Mouse (Mus musculus): ENCODE measurements at regions not wholly inside any gene's neighbourhood (a gene's known extent, or its start where the extent isn't known, plus 50 kb on each side); places are given as distances from the start of the nearest gene placed in this dataset.

- ATAC-seq (ENCODE audit: insufficient read depth) (no peak), DNase-seq (ENCODE audit: low read depth in 3 of 3, low spot score in 3 of 3) (no peak)
- 64% methylated on average over 8 of the region's 8 CpGs for WGBS (ENCODE audit: insufficient replicate concordance)
- Histone ChIP-seq H3K27ac (no peak overlapping the region), H3K4me1 (replicated peaks; ENCODE audit: control insufficient read depth in 2 of 2, insufficient read depth in 2 of 2, low read length in 1 of 2) (no peaks in the 10 kb centered on the region), H3K9me3 (ENCODE audit: control insufficient read depth, low read length) (no peaks in the 10 kb centered on the region), H3K36me3 (replicated peaks; ENCODE audit: control insufficient read depth, insufficient read depth, low read depth) (no peaks in the 10 kb centered on the region), H3K27me3 (ENCODE audit: control insufficient read depth, insufficient read depth, low read length) (no peaks in the 10 kb centered on the region), H3K4me2 (ENCODE audit: low read depth) (no peak overlapping the region), H3K9ac (replicated peaks) (no peak overlapping the region), H3K4me3 (ENCODE audit: insufficient read depth in 1 of 2, low read depth in 2 of 2, low read length in 2 of 2) (no peak overlapping the region)
- TF ChIP-seq EP300 (IDR thresholded peaks at IDR 0.05; ENCODE audit: low read depth) (no peak), CTCF (IDR thresholded peaks at IDR 0.05; ENCODE audit: low read depth) (no peak)
Observed at GRCm38 (mm10) chr6:22442591-22442990, 86.5 kb upstream of the Fam3c start.

GRCm38 (mm10) chr6:22439871-22440270 is 83.8 kb upstream of the Fam3c start:
- Histone ChIP-seq H3K4me1 (replicated peaks; ENCODE audit: control insufficient read depth in 2 of 2, insufficient read depth in 2 of 2, low read length in 1 of 2) (no peaks in the 10 kb centered on the region), H3K27ac (no peak overlapping the region), H3K9ac (replicated peaks) (no peak overlapping the region), H3K4me3 (ENCODE audit: insufficient read depth in 1 of 2, low read depth in 2 of 2, low read length in 2 of 2) (no peak overlapping the region), H3K4me2 (ENCODE audit: low read depth) (no peak overlapping the region), H3K9me3 (ENCODE audit: control insufficient read depth, low read length) (no peaks in the 10 kb centered on the region), H3K36me3 (replicated peaks; ENCODE audit: control insufficient read depth, insufficient read depth, low read depth) (no peaks in the 10 kb centered on the region), H3K27me3 (ENCODE audit: control insufficient read depth, insufficient read depth, low read length) (no peaks in the 10 kb centered on the region)
- TF ChIP-seq EP300 (IDR thresholded peaks at IDR 0.05; ENCODE audit: low read depth) (no peak), CTCF (IDR thresholded peaks at IDR 0.05; ENCODE audit: low read depth) (no peak)
- ATAC-seq (ENCODE audit: insufficient read depth) (no peak), DNase-seq (ENCODE audit: low read depth in 3 of 3, low spot score in 3 of 3) (no peak)
- WGBS (ENCODE audit: insufficient replicate concordance), result 85% methylated on average over 9 of the region's 9 CpGs

DNA sequence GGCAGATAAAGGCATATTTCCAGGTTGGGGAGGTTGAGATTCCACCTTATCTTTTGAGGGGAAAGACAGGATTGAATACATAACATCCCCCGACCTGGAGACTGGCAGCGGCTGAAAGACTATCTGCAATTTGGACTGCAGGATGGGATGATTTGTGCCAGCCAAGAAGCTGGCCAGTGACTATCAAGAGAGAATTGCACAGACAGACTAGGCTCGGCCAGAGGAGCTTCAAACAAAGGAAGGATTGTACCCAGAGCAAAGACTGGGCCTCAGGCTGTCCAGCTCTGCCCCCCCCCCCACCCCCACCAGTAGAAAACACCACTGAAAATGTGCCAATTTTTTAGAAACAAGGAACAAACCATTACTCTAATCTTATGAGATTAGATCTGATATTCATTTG is 73.0 kb upstream of the Fam3c start:
- no peak overlapping the region for H3K27ac ChIP-seq
- H3K4me1 ChIP-seq (replicated peaks; ENCODE audit: control insufficient read depth in 2 of 2, insufficient read depth in 2 of 2, low read length in 1 of 2), result peaks cover 0 to 2% of the 10 kb centered on the region in 2 experiments; a peak in 2 of 4 replicates
- no peak for TF ChIP-seq CTCF (IDR thresholded peaks at IDR 0.05; ENCODE audit: low read depth)
- no peak for TF ChIP-seq EP300 (IDR thresholded peaks at IDR 0.05; ENCODE audit: low read depth)
- WGBS (ENCODE audit: insufficient replicate concordance), result 46% methylated on average over 3 of the region's 3 CpGs
- H3K27me3 ChIP-seq (ENCODE audit: control insufficient read depth, insufficient read depth, low read length), result no peaks in the 10 kb centered on the region
- H3K9ac ChIP-seq (replicated peaks), result no peak overlapping the region
- no peak overlapping the region for H3K4me2 ChIP-seq (ENCODE audit: low read depth)
- H3K4me3 ChIP-seq (ENCODE audit: insufficient read depth in 1 of 2, low read depth in 2 of 2, low read length in 2 of 2), result no peak overlapping the region
- no peaks in the 10 kb centered on the region for H3K36me3 ChIP-seq (replicated peaks; ENCODE audit: control insufficient read depth, insufficient read depth, low read depth)
- DNase-seq (ENCODE audit: low read depth in 3 of 3, low spot score in 3 of 3) (no peak), ATAC-seq (ENCODE audit: insufficient read depth) (no peak)
- H3K9me3 ChIP-seq (ENCODE audit: control insufficient read depth, low read length), result no peaks in the 10 kb centered on the region

DNA sequence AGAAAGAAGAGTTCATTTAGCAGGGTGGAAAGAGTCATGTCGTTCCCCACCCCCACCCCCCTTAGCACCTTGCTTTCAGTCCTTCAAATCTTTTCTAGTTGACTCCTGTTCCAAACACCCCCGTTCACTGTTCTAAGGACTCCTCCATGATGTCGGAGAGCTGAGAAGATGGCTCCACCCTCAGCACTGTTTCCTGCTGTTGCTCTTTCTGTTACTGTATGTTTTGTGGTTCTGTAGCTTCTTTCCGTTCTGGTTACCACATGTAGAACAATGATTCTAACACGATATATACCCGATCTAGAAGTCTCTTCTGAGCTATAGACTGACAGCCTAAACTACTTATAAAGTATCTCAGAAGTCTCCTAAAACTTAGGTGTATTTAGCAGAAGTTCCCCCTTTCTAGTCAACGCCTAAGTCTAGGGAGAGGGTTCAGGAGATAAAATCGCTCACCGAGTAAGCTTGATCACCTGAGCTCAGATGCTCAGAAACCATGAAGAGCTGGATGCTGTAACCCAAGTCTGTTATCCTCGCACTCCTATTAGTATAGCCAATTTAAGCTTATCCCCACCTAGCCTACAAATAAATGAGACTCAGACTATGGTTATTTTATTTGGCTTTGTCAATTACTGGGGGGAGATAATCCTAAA is 68.2 kb upstream of the Fam3c start:
- H3K9me3 ChIP-seq (ENCODE audit: control insufficient read depth, low read length), result no peaks in the 10 kb centered on the region
- H3K27me3 ChIP-seq (ENCODE audit: control insufficient read depth, insufficient read depth, low read length), result no peaks in the 10 kb centered on the region
- no peak overlapping the region for H3K27ac ChIP-seq
- DNase-seq (ENCODE audit: low read depth in 3 of 3, low spot score in 3 of 3) (no peak), ATAC-seq (ENCODE audit: insufficient read depth) (no peak)
- no peak overlapping the region for H3K4me3 ChIP-seq (ENCODE audit: insufficient read depth in 1 of 2, low read depth in 2 of 2, low read length in 2 of 2)
- peaks cover 0 to 7% of the 10 kb centered on the region in 2 experiments; a peak in 2 of 4 replicates for H3K4me1 ChIP-seq (replicated peaks; ENCODE audit: control insufficient read depth in 2 of 2, insufficient read depth in 2 of 2, low read length in 1 of 2)
- no peaks in the 10 kb centered on the region for H3K36me3 ChIP-seq (replicated peaks; ENCODE audit: control insufficient read depth, insufficient read depth, low read depth)
- no peak overlapping the region for H3K9ac ChIP-seq (replicated peaks)
- 28% methylated on average over 10 of the region's 10 CpGs for WGBS (ENCODE audit: insufficient replicate concordance)
- H3K4me2 ChIP-seq (ENCODE audit: low read depth), result 0 out of 2 replicates have a peak overlapping the region, but pooled peaks have one; percentile 11
- TF ChIP-seq CTCF (IDR thresholded peaks at IDR 0.05; ENCODE audit: low read depth), result no peak
- TF ChIP-seq EP300 (IDR thresholded peaks at IDR 0.05; ENCODE audit: low read depth), result no peak

DNA sequence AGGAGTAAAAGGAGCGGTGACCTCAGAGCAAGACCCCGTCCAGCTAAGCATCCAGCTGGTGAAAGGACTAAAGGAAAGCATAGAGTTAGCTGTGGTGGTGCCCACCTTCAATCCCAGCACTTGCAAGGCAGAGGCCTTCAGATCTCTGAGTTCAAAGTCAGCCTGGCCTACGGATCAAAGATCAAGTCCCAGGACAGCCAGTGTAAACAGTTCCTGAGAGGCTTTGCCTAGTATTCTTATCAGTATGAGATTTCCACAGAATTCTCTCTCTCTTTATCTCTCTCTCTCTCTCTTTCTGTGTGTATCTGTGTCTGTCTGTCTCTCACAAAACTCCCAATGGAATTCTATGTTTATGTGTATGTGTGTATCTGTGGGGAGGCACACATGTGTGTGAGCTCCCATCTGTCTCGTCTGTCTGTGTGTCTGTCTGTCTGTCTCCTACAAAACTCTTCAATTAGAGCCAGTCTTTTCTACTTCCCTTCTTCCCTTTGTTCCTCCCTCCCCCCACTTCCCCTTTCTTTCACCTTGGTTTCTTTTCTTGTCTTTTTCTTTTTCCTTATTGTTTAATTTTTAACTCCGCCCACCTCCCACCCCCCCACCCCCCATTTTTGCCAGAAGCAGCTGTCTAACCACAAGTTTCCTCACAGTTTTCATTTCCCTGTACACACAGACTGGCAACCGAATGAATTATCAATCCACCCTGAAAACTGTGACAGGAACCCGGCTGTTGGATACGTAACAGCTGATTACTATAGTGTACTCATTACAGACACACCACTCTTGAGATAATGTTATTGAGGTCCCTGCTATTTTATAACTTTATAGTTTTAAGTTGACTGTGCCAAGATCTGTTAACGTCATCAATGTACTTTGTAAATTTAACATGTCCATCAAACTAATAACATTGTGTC is 67.3 kb upstream of the Fam3c start:
- ATAC-seq (ENCODE audit: insufficient read depth) (no peak), DNase-seq (ENCODE audit: low read depth in 3 of 3, low spot score in 3 of 3) (no peak)
- WGBS (ENCODE audit: insufficient replicate concordance), result 26% methylated on average over 9 of the region's 9 CpGs
- H3K9me3 ChIP-seq (ENCODE audit: control insufficient read depth, low read length), result no peaks in the 10 kb centered on the region
- no peak overlapping the region for H3K4me3 ChIP-seq (ENCODE audit: insufficient read depth in 1 of 2, low read depth in 2 of 2, low read length in 2 of 2)
- no peak for TF ChIP-seq EP300 (IDR thresholded peaks at IDR 0.05; ENCODE audit: low read depth)
- no peak for TF ChIP-seq CTCF (IDR thresholded peaks at IDR 0.05; ENCODE audit: low read depth)
- no peak overlapping the region for H3K9ac ChIP-seq (replicated peaks)
- no peaks in the 10 kb centered on the region for H3K27me3 ChIP-seq (ENCODE audit: control insufficient read depth, insufficient read depth, low read length)
- no peak overlapping the region for H3K27ac ChIP-seq
- peaks cover 0 to 7% of the 10 kb centered on the region in 2 experiments; a peak in 2 of 4 replicates for H3K4me1 ChIP-seq (replicated peaks; ENCODE audit: control insufficient read depth in 2 of 2, insufficient read depth in 2 of 2, low read length in 1 of 2)
- no peaks in the 10 kb centered on the region for H3K36me3 ChIP-seq (replicated peaks; ENCODE audit: control insufficient read depth, insufficient read depth, low read depth)
- no peak overlapping the region for H3K4me2 ChIP-seq (ENCODE audit: low read depth)
